Mouse (Mus musculus) neural tube, embryonic 14.5 days (tissue): Measurements from ENCODE around the gene Ccdc189. TPM values are rescaled to one million over a fixed set of nuclear protein-coding genes. Genes with fewer than 3 reads are reported as not detected.
A peak's percentile ranks its signal among the peaks of the same experiment; 100 is the strongest.

Source experiments
- ATAC-seq: fragments of 200-750 bp; cut with Nextera tagmentation; 2 replicates; pipeline ENCODE4 v1.8.0; 2017; ENCODE audit warnings: low read depth, mild to moderate bottlenecking, moderate TSS enrichment, moderate library complexity
- H3K27ac ChIP-seq: fragments of 300-500 bp; sonication (generic); 2 replicates; pipeline ENCODE4 v1.5.1; 2014; ENCODE audit warnings: low read depth, mild to moderate bottlenecking, control low read depth, low read length, moderate library complexity, mixed read lengths
- H3K27me3 ChIP-seq: fragments of 300-500 bp; sonication (generic); 2 replicates; pipeline ENCODE4 v1.6.1; 2014; ENCODE audit warnings: low read length; ENCODE audit not compliant: control insufficient read depth, insufficient read depth
- H3K36me3 ChIP-seq: fragments of 300-500 bp; sonication (generic); 2 replicates; pipeline ENCODE4 v1.6.1; 2014; ENCODE audit warnings: low read length, mixed read lengths; ENCODE audit not compliant: control insufficient read depth, insufficient read depth
- H3K4me1 ChIP-seq: fragments of 300-500 bp; sonication (generic); 2 replicates; pipeline ENCODE4 v1.6.1; 2014; ENCODE audit warnings: low read length; ENCODE audit not compliant: control insufficient read depth, insufficient read depth
- H3K4me2 ChIP-seq: fragments of 300-500 bp; sonication (generic); 2 replicates; pipeline ENCODE4 v1.6.1; 2014; ENCODE audit warnings: mild to moderate bottlenecking, low read depth, low read length, control low read depth
- H3K4me3 ChIP-seq: fragments of 300-500 bp; sonication (generic); 2 replicates; pipeline ENCODE4 v1.5.1; 2014; ENCODE audit warnings: low read depth, low read length, control low read depth, mixed read lengths
- H3K9ac ChIP-seq: fragments of 300-500 bp; sonication (generic); replicated peaks from 2 replicates; pipeline ENCODE4 v1.6.1; 2014; ENCODE audit warnings: low read depth, mild to moderate bottlenecking, control low read depth, low read length, mixed read lengths
- H3K9me3 ChIP-seq: fragments of 300-500 bp; sonication (generic); 2 replicates; pipeline ENCODE4 v1.6.1; 2016; ENCODE audit warnings: low read length; ENCODE audit not compliant: control insufficient read depth
- WGBS: fragments of 180-500 bp; shearing (Covaris S2); extraction: QIAGEN DNeasy Blood & Tissue Kit; methylation state at CpG from one replicate; pipeline ENCODE4 v1.1.7; 2014; 5-methylcytosine and 5-hydroxymethylcytosine counted together
- polyA plus RNA-seq: library from polyadenylated mRNA; unstranded; fragments of >200 nt; fragmentation: Nextera tagmentation; extraction: Ambion mirVana; gene quantifications from 2 replicates; pipeline ENCODE4 v1.2.1, GENCODE M21; 2014

Ccdc189 gene
- polyA plus RNA-seq, 1 experiment from 2014 or later: 7.8 TPM

DNA sequence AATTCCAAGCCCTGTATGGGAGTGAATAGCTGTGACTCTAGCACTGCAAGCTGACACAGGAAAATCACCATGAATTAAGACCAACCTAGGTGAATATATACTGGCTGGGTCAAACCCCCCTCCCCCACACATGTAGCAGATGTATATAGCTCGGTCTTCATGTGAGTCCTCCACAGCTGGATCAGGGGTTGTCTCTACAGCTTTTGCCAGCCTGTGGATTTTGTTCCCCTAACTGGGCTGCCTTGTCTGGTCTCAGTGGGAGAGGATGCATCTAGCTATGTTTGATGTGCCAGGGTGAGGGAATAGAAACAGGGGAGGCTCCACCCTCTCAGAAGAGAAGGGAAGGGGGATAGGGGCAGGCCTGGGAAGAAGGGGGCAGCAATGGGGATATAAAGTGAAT lies 27.9 kb upstream of the Ccdc189 start:
- H3K27ac ChIP-seq: no peak overlapping the region
- 55% methylated on average over 1 of the region's 1 CpGs for WGBS
- no peaks in the 10 kb centered on the region for H3K9me3 ChIP-seq
- ATAC-seq: no peak
- H3K36me3 ChIP-seq: peaks cover 12% of the 10 kb centered on the region
- peak overlapping the region; percentile 90; the same call in 1 of the 2 replicates for H3K4me3 ChIP-seq
- no peak overlapping the region for H3K9ac ChIP-seq
- H3K4me1 ChIP-seq: peaks cover 14% of the 10 kb centered on the region; the same call in 1 of the 2 replicates
- H3K4me2 ChIP-seq: peak overlapping the region; percentile 83
- no peaks in the 10 kb centered on the region; the same call in 1 of the 2 replicates for H3K27me3 ChIP-seq

- Histone ChIP-seq H3K27ac (peak within 1 kb of the TSS; percentile 77), H3K27me3 (no peaks in the 10 kb centered on the region; the same call in 1 of the 2 replicates), H3K9me3 (no peaks in the 10 kb centered on the region), H3K4me2 (peak within 1 kb of the TSS; percentile 83), H3K4me3 (peak within 1 kb of the TSS; percentile 90), H3K36me3 (peaks cover 24% of the 10 kb centered on the region), H3K9ac (peak within 1 kb of the TSS; percentile 86), H3K4me1 (peaks cover 14% of the 10 kb centered on the region; the same call in 1 of the 2 replicates)
- peak; percentile 90 for ATAC-seq
- under 1% methylated on average over 40 of the region's 50 CpGs for WGBS
Observed at GRCm38 (mm10) chr7:127614891-127615843, 26.8 kb upstream of the Ccdc189 start, which contains the start of gene Zfp629. Gene Zfp629 (minus strand): TSS chr7:127615797.

- Histone ChIP-seq H3K27me3 (no peaks in the 10 kb centered on the region; the same call in 1 of the 2 replicates), H3K27ac (peak overlapping the region; percentile 77), H3K4me3 (peak overlapping the region; percentile 90), H3K9me3 (no peaks in the 10 kb centered on the region), H3K4me2 (peak overlapping the region; percentile 83), H3K4me1 (peaks cover 14% of the 10 kb centered on the region; the same call in 1 of the 2 replicates), H3K36me3 (peaks cover 30% of the 10 kb centered on the region), H3K9ac (peak overlapping the region; percentile 86)
- WGBS: under 1% methylated on average over 23 of the region's 44 CpGs
- peak; percentile 9; the same call in 1 of the 2 replicates for ATAC-seq
Observed at GRCm38 (mm10) chr7:127614511-127614890, 26.1 kb upstream of the Ccdc189 start.

GRCm38 (mm10) chr7:127614091-127614490 lies 25.7 kb upstream of the Ccdc189 start:
- Histone ChIP-seq H3K4me3 (peak overlapping the region; percentile 90), H3K36me3 (peaks cover 34% of the 10 kb centered on the region), H3K27me3 (no peaks in the 10 kb centered on the region; the same call in 1 of the 2 replicates), H3K4me2 (peak overlapping the region; percentile 83), H3K4me1 (peaks cover 14% of the 10 kb centered on the region; the same call in 1 of the 2 replicates), H3K9me3 (no peaks in the 10 kb centered on the region), H3K9ac (peak overlapping the region; percentile 86), H3K27ac (no peak overlapping the region)
- ATAC-seq: no peak
- WGBS: 24% methylated on average over 8 of the region's 8 CpGs

GRCm38 (mm10) chr7:127613501-127613900 lies 25.1 kb upstream of the Ccdc189 start:
- ATAC-seq: no peak

DNA sequence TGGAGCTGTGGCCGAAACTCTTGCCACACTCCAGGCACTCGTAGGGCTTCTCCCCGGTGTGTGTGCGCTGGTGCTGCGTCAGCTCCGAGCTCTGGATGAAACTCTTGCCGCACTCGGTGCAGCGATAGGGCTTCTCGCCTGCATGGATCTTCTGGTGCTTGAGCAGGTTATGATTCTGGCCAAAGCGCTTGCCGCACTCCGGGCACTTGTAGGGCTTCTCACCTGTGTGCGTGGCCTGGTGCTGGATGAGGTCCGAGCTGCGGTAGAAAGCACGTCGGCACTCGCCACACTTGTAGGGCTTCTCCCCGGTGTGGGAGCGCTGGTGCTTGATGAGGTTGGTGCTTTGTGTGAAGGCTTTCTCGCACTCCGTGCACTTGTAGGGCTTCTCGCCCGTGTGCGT lies 23.2 kb upstream of the Ccdc189 start:
- Histone ChIP-seq H3K4me1 (peaks cover 14% of the 10 kb centered on the region; the same call in 1 of the 2 replicates), H3K9ac (no peak overlapping the region), H3K27ac (no peak overlapping the region), H3K4me3 (no peak overlapping the region), H3K9me3 (no peaks in the 10 kb centered on the region), H3K4me2 (no peak overlapping the region), H3K36me3 (peaks cover 52% of the 10 kb centered on the region), H3K27me3 (no peaks in the 10 kb centered on the region; the same call in 1 of the 2 replicates)
- no peak for ATAC-seq
- 97% methylated on average over 26 of the region's 26 CpGs for WGBS

More at GRCm38 (mm10) chr7:127613501-127613900, 25.1 kb upstream of the Ccdc189 start:
- H3K36me3 ChIP-seq: peaks cover 40% of the 10 kb centered on the region
- H3K9me3 ChIP-seq: no peaks in the 10 kb centered on the region
- peak overlapping the region; percentile 83; the same call in 1 of the 2 replicates for H3K4me2 ChIP-seq
- WGBS: 93% methylated on average over 8 of the region's 8 CpGs
- H3K27ac ChIP-seq: no peak overlapping the region
- no peak overlapping the region for H3K9ac ChIP-seq
- H3K4me1 ChIP-seq: peaks cover 14% of the 10 kb centered on the region; the same call in 1 of the 2 replicates
- no peaks in the 10 kb centered on the region; the same call in 1 of the 2 replicates for H3K27me3 ChIP-seq
- peak overlapping the region; percentile 90 for H3K4me3 ChIP-seq

GRCm38 (mm10) chr7:127611011-127611410 lies 22.6 kb upstream of the Ccdc189 start:
- Histone ChIP-seq H3K27me3 (no peaks in the 10 kb centered on the region; the same call in 1 of the 2 replicates), H3K4me3 (no peak overlapping the region), H3K9ac (no peak overlapping the region), H3K36me3 (peaks cover 52% of the 10 kb centered on the region), H3K4me1 (peaks cover 11% of the 10 kb centered on the region; the same call in 1 of the 2 replicates), H3K27ac (no peak overlapping the region), H3K4me2 (no peak overlapping the region), H3K9me3 (no peaks in the 10 kb centered on the region)
- ATAC-seq: no peak
- WGBS: 97% methylated on average over 29 of the region's 29 CpGs

DNA sequence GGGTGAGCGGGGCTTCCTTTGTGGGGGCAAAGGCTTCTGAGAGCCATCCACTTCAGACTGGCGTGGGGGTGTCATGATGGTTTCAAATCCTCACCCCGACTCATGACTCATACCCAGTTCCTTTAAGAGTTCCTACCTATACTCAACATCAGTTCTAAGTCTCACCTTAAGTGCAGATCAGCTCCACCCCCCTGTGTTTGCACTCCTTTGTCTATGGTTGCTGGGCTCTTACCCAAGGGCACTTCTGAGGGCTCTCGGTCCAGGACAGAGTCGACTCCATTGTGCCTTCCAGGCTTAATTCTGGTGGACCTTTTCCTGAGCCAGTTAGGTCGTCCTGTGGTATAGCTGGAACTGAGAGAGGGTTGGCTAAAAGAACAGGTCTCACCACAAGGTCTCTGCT lies 18.8 kb upstream of the Ccdc189 start:
- Histone ChIP-seq H3K4me3 (no peak overlapping the region), H3K4me1 (no peaks in the 10 kb centered on the region), H3K4me2 (no peak overlapping the region), H3K9ac (no peak overlapping the region), H3K9me3 (no peaks in the 10 kb centered on the region), H3K27me3 (no peaks in the 10 kb centered on the region), H3K36me3 (peaks cover 70% of the 10 kb centered on the region), H3K27ac (no peak overlapping the region)
- ATAC-seq: no peak
- WGBS: 89% methylated on average over 6 of the region's 6 CpGs

- H3K4me3 ChIP-seq: no peak overlapping the region
- no peak overlapping the region for H3K4me2 ChIP-seq
- H3K9ac ChIP-seq: no peak overlapping the region
- no peaks in the 10 kb centered on the region for H3K9me3 ChIP-seq
- no peaks in the 10 kb centered on the region for H3K27me3 ChIP-seq
- no peak overlapping the region for H3K27ac ChIP-seq
- H3K4me1 ChIP-seq: no peaks in the 10 kb centered on the region
- H3K36me3 ChIP-seq: peaks cover 64% of the 10 kb centered on the region
- ATAC-seq: no peak
- 93% methylated on average over 10 of the region's 10 CpGs for WGBS
Observed at GRCm38 (mm10) chr7:127604256-127604655, 15.9 kb upstream of the Ccdc189 start.
